Mouse (Mus musculus): ENCODE results near the gene Cpvl. TPM values are rescaled to one million over a fixed set of nuclear protein-coding genes. Genes with fewer than 3 reads are reported as not detected.

Cpvl gene
- polyA plus RNA-seq, 1 experiment from 2014 or later: not detected

DNA sequence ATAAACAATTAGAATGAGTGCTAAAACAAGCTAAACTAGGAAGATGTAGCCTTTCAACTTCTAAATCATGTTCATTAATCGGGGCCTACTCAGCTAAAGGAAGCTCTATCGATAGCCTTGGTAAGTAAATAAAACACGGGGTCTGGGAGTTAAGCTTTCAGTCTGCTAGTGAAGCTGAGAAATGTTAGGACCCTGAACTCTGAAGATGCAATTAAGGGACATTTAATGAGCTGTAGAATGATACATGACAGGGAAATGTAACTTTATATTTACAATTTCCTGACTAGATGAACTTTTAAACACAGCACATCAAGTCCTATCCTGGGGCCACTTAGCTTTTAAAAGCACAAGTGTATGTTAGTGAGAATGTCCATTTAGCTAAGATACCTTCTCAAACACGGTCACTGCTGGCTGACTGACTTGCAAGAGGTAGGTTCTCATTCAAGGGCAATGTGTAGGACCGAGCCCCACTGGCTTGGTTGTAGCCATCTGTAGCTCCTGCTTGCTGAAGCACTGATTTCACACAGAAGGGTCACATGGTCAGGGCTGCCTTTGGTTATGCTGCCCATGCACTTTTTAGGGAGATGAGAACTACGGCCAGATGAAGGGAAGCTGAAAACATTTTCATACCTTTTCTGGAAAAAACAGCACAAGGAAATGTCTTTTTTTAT lies 66.2 kb downstream of the Cpvl start:
- 59% methylated on average over 6 of the region's 6 CpGs for WGBS (ENCODE audit: insufficient replicate concordance)
- Histone ChIP-seq H3K4me1 (ENCODE audit: control insufficient read depth, low read depth, low read length) (no peaks in the 10 kb centered on the region; the same call in 1 of the 2 replicates), H3K9me3 (replicated peaks; ENCODE audit: control insufficient read depth, low read length) (no peaks in the 10 kb centered on the region), H3K9ac (ENCODE audit: low read depth, low read length) (no peak overlapping the region), H3K36me3 (ENCODE audit: control insufficient read depth, insufficient read depth) (no peaks in the 10 kb centered on the region), H3K4me3 (ENCODE audit: low read depth, low read length) (no peak overlapping the region), H3K4me2 (ENCODE audit: low read depth, low read length) (no peak overlapping the region), H3K27ac (ENCODE audit: low read length) (no peak overlapping the region), H3K27me3 (ENCODE audit: control insufficient read depth, insufficient read depth, low read depth, low read length) (no peaks in the 10 kb centered on the region)
- no peak for ATAC-seq (ENCODE audit: low read depth)

DNA sequence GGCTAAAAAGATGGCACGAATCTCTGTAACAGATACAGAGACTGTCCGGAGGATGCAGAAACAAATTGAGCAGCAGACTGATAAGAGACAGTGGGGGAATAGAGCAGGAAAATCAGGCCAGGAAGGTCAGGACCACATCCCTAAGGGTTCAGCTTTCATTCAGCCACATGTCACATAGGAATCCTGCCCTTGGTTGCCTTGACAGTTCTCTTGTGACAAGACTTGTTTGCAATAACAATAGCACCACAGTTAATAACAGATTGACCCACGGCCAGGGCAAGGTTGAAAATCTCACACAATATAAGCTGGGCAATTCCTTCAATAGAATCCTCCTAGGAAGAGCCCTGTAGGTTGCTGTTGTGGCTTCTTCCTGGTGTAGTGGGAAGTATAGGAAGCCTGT lies 68.5 kb downstream of the Cpvl start:
- H3K9me3 ChIP-seq (replicated peaks; ENCODE audit: control insufficient read depth, low read length): no peaks in the 10 kb centered on the region
- peaks cover 3% of the 10 kb centered on the region for H3K4me1 ChIP-seq (ENCODE audit: control insufficient read depth, low read depth, low read length)
- H3K4me3 ChIP-seq (ENCODE audit: low read depth, low read length): no peak overlapping the region
- no peak for ATAC-seq (ENCODE audit: low read depth)
- H3K4me2 ChIP-seq (ENCODE audit: low read depth, low read length): no peak overlapping the region
- no peaks in the 10 kb centered on the region for H3K27me3 ChIP-seq (ENCODE audit: control insufficient read depth, insufficient read depth, low read depth, low read length)
- no peaks in the 10 kb centered on the region for H3K36me3 ChIP-seq (ENCODE audit: control insufficient read depth, insufficient read depth)
- 34% methylated on average over 3 of the region's 3 CpGs for WGBS (ENCODE audit: insufficient replicate concordance)
- no peak overlapping the region for H3K27ac ChIP-seq (ENCODE audit: low read length)
- no peak overlapping the region for H3K9ac ChIP-seq (ENCODE audit: low read depth, low read length)

DNA sequence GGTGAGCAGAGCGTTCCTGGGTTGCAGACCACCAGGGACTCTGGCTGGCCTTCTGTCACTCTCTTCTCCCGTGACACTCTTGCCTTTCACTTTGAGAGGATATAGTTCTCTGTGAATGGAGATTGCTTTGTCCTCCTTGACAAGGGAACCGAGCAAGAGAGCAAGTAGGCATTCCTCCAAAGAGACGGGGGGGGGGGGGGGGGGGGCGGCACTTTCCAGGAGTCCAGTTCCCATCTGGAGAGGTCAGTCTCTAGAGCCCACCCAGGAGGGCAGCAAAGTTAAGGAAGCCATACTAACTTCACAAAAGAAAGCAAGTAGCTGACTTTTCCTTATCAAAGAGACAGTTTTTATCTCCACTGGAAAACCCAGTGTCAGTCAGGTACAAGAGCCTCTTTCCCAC lies 69.0 kb downstream of the Cpvl start:
- H3K27me3 ChIP-seq (ENCODE audit: control insufficient read depth, insufficient read depth, low read depth, low read length): no peaks in the 10 kb centered on the region
- WGBS (ENCODE audit: insufficient replicate concordance): 41% methylated on average over 3 of the region's 5 CpGs
- no peak for ATAC-seq (ENCODE audit: low read depth)

DNA sequence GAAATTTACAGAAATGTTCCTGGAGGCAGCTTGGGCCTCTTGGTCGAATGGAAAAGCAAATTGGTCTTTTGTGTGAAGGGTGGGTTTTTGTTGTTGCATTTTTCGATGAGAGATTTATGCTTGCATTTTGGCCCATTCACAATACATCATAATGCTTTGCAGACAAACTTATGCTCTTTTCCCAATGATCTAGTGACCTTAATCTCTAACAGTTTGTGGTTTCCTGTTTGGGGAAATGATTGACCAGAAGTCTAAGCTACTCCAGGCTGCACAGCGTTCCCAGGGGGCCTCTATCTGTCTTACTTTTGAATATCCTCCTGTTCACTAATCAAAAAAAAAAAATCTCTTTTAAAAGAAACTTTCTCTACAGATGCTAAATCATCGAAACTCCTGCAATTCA lies 71.6 kb downstream of the Cpvl start:
- no peaks in the 10 kb centered on the region for H3K27me3 ChIP-seq (ENCODE audit: control insufficient read depth, insufficient read depth, low read depth, low read length)
- H3K9me3 ChIP-seq (replicated peaks; ENCODE audit: control insufficient read depth, low read length): no peaks in the 10 kb centered on the region
- no peak overlapping the region for H3K9ac ChIP-seq (ENCODE audit: low read depth, low read length)
- no peak for ATAC-seq (ENCODE audit: low read depth)
- H3K4me1 ChIP-seq (ENCODE audit: control insufficient read depth, low read depth, low read length): peaks cover 3% of the 10 kb centered on the region
- no peak overlapping the region for H3K4me2 ChIP-seq (ENCODE audit: low read depth, low read length)
- WGBS (ENCODE audit: insufficient replicate concordance): 14% methylated on average over 4 of the region's 4 CpGs
- H3K27ac ChIP-seq (ENCODE audit: low read length): no peak overlapping the region
- H3K36me3 ChIP-seq (ENCODE audit: control insufficient read depth, insufficient read depth): no peaks in the 10 kb centered on the region
- no peak overlapping the region for H3K4me3 ChIP-seq (ENCODE audit: low read depth, low read length)

More for the DNA sequence above, 69.0 kb downstream of the Cpvl start:
- Histone ChIP-seq H3K9ac (ENCODE audit: low read depth, low read length) (no peak overlapping the region), H3K4me2 (ENCODE audit: low read depth, low read length) (no peak overlapping the region), H3K27ac (ENCODE audit: low read length) (no peak overlapping the region), H3K36me3 (ENCODE audit: control insufficient read depth, insufficient read depth) (no peaks in the 10 kb centered on the region), H3K9me3 (replicated peaks; ENCODE audit: control insufficient read depth, low read length) (no peaks in the 10 kb centered on the region), H3K4me1 (ENCODE audit: control insufficient read depth, low read depth, low read length) (peaks cover 3% of the 10 kb centered on the region), H3K4me3 (ENCODE audit: low read depth, low read length) (no peak overlapping the region)

DNA sequence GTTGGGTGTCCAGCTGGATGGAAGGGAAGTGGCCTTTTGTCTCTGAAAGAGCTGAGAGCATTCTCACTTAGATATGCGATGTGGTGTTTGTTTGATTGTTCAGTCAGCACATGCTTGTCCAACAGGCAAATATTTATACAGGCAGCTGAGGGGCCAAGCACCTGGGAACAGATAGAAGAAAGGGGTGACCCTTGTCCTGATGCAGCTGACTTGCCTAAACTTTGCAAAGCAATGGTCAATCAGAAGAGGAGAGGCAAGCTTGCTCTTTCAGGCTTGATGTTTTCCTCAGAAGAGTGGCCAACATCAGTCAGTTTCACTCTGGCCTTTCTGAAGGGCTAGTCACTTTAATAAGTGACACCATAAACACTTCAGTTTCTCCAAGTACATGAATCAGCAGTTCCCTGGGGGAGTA lies 72.4 kb downstream of the Cpvl start:
- no peaks in the 10 kb centered on the region for H3K9me3 ChIP-seq (replicated peaks; ENCODE audit: control insufficient read depth, low read length)
- H3K4me3 ChIP-seq (ENCODE audit: low read depth, low read length): no peak overlapping the region
- H3K9ac ChIP-seq (ENCODE audit: low read depth, low read length): no peak overlapping the region
- H3K4me1 ChIP-seq (ENCODE audit: control insufficient read depth, low read depth, low read length): peaks cover 3% of the 10 kb centered on the region
- H3K36me3 ChIP-seq (ENCODE audit: control insufficient read depth, insufficient read depth): no peaks in the 10 kb centered on the region
- H3K27ac ChIP-seq (ENCODE audit: low read length): no peak overlapping the region
- H3K27me3 ChIP-seq (ENCODE audit: control insufficient read depth, insufficient read depth, low read depth, low read length): no peaks in the 10 kb centered on the region
- WGBS (ENCODE audit: insufficient replicate concordance): 14% methylated on average over 1 of the region's 1 CpGs
- no peak; the same call in 1 of the 2 replicates for ATAC-seq (ENCODE audit: low read depth)
- no peak overlapping the region for H3K4me2 ChIP-seq (ENCODE audit: low read depth, low read length)

DNA sequence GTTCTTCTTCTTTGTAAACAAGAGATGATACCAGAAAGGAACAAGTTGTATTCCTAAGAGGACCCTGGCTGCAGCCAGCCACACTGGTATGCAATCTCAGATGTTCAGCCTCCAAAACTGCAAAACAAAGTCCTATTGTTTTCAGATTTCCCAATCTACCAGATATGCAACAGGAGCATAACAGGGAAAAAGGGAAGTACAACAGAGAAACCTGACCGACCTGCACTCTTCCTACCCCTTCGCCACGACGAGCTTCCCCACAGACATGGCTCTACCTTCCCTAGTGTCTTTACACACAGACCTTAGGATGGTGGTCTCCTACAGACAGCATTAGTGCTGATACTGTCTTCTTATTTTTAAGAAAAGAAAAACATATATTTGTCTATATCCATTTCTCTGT lies 72.9 kb downstream of the Cpvl start:
- Histone ChIP-seq H3K9me3 (replicated peaks; ENCODE audit: control insufficient read depth, low read length) (no peaks in the 10 kb centered on the region), H3K27me3 (ENCODE audit: control insufficient read depth, insufficient read depth, low read depth, low read length) (no peaks in the 10 kb centered on the region), H3K4me3 (ENCODE audit: low read depth, low read length) (no peak overlapping the region), H3K36me3 (ENCODE audit: control insufficient read depth, insufficient read depth) (no peaks in the 10 kb centered on the region), H3K9ac (ENCODE audit: low read depth, low read length) (no peak overlapping the region), H3K27ac (ENCODE audit: low read length) (no peak overlapping the region), H3K4me2 (ENCODE audit: low read depth, low read length) (no peak overlapping the region), H3K4me1 (ENCODE audit: control insufficient read depth, low read depth, low read length) (peaks cover 3% of the 10 kb centered on the region)
- no peak for ATAC-seq (ENCODE audit: low read depth)
- WGBS (ENCODE audit: insufficient replicate concordance): 23% methylated on average over 4 of the region's 4 CpGs

DNA sequence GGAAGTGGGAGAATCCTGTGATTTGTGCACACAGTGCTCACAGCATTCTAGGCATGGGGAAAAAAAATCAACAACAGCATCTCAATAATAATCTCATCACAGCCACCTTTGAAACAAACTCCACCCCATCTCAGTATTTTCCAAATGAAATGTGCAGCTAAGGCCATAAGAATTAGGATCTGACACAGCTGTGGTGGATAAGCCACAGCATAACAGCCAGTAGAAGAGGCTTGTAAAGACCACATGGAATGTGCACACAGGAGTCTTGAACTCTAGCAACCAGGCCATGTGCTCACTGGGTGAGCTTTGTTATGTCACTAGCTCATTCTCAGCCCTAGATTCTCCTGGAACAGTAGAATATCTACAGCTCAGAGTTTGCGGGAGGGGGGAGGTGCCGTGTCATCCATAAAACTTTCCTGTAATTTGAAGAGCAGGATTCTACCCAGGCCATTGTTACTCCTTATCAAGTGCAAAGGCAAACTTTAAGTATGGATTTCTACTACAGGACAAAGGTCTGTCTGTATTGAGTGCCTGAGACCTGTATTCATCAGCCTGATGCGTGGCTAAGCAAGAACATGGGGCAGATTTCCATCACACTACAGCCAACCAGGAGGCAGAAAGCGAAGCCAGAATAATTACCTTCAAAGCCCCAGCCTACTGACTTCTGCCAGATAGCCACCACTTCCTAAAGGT lies 73.6 kb downstream of the Cpvl start:
- no peak for ATAC-seq (ENCODE audit: low read depth)
- 45% methylated on average over 4 of the region's 4 CpGs for WGBS (ENCODE audit: insufficient replicate concordance)
- no peak overlapping the region for H3K27ac ChIP-seq (ENCODE audit: low read length)
- no peaks in the 10 kb centered on the region for H3K9me3 ChIP-seq (replicated peaks; ENCODE audit: control insufficient read depth, low read length)
- no peak overlapping the region for H3K9ac ChIP-seq (ENCODE audit: low read depth, low read length)
- peaks cover 3% of the 10 kb centered on the region for H3K4me1 ChIP-seq (ENCODE audit: control insufficient read depth, low read depth, low read length)
- H3K27me3 ChIP-seq (ENCODE audit: control insufficient read depth, insufficient read depth, low read depth, low read length): no peaks in the 10 kb centered on the region
- no peak overlapping the region for H3K4me3 ChIP-seq (ENCODE audit: low read depth, low read length)
- no peaks in the 10 kb centered on the region for H3K36me3 ChIP-seq (ENCODE audit: control insufficient read depth, insufficient read depth)
- no peak overlapping the region for H3K4me2 ChIP-seq (ENCODE audit: low read depth, low read length)

DNA sequence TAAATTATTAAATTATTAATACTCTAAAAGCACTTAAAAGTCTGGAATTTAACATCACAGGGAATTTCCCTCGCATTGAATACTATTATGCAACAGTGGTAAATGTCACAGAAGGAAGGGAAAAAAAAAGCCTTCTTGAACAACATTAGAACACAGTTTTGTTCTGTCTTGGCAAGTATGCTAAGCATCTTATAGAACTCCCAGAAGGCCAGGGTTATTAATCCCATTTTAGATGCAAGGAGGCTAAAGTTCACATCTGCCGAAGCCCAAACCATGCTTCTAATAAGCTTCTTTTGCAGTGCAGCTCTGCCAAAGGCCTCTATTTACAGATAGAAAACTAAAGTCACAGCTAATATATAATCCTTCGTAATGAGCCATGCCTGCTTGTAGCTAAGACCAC lies 74.3 kb downstream of the Cpvl start:
- no peaks in the 10 kb centered on the region for H3K36me3 ChIP-seq (ENCODE audit: control insufficient read depth, insufficient read depth)
- H3K4me1 ChIP-seq (ENCODE audit: control insufficient read depth, low read depth, low read length): peaks cover 3% of the 10 kb centered on the region
- no peak for ATAC-seq (ENCODE audit: low read depth)
- H3K27me3 ChIP-seq (ENCODE audit: control insufficient read depth, insufficient read depth, low read depth, low read length): no peaks in the 10 kb centered on the region
- H3K4me3 ChIP-seq (ENCODE audit: low read depth, low read length): no peak overlapping the region
- no peak overlapping the region for H3K9ac ChIP-seq (ENCODE audit: low read depth, low read length)
- WGBS (ENCODE audit: insufficient replicate concordance): 62% methylated on average over 3 of the region's 3 CpGs
- H3K9me3 ChIP-seq (replicated peaks; ENCODE audit: control insufficient read depth, low read length): no peaks in the 10 kb centered on the region
- no peak overlapping the region for H3K4me2 ChIP-seq (ENCODE audit: low read depth, low read length)
- no peak overlapping the region for H3K27ac ChIP-seq (ENCODE audit: low read length)

DNA sequence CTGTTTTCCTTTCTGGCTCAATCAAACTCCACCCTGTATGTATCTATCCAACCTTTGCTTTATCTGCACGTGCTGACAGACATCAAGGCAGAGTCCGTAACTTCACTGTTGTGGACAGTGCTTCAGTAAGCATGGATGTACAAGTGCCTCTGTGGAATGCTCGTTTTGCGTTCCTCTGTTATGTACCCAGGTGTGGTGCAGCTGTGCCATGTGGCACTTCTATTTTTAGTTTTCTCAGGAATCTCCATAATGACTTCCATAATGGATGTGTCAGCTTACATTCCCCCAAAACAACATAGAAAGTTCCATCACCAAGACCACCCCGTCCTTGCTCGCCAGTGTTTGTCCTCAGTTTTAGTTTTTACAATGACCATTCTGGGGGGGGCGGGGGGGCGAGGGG lies 76.7 kb downstream of the Cpvl start:
- H3K9ac ChIP-seq (ENCODE audit: low read depth, low read length): no peak overlapping the region
- 62% methylated on average over 8 of the region's 8 CpGs for WGBS (ENCODE audit: insufficient replicate concordance)
- H3K4me1 ChIP-seq (ENCODE audit: control insufficient read depth, low read depth, low read length): peaks cover 3% of the 10 kb centered on the region
- no peaks in the 10 kb centered on the region for H3K9me3 ChIP-seq (replicated peaks; ENCODE audit: control insufficient read depth, low read length)
- no peaks in the 10 kb centered on the region for H3K27me3 ChIP-seq (ENCODE audit: control insufficient read depth, insufficient read depth, low read depth, low read length)
- H3K27ac ChIP-seq (ENCODE audit: low read length): no peak overlapping the region
- no peak overlapping the region for H3K4me2 ChIP-seq (ENCODE audit: low read depth, low read length)
- no peak overlapping the region for H3K4me3 ChIP-seq (ENCODE audit: low read depth, low read length)
- no peak for ATAC-seq (ENCODE audit: low read depth)
- H3K36me3 ChIP-seq (ENCODE audit: control insufficient read depth, insufficient read depth): no peaks in the 10 kb centered on the region

Measured in liver, embryonic 16.5 days (tissue).